Mouse (Mus musculus) myocyte (in vitro differentiated cells): ENCODE results near the gene Lypd5. TPM values are rescaled to one million over a fixed set of nuclear protein-coding genes. Genes with fewer than 3 reads are reported as not detected.
A peak's percentile ranks its signal among the peaks of the same experiment; 100 is the strongest.

Experiments
- H3K27me3 ChIP-seq: one replicate; pipeline ENCODE4 v1.6.1; 2011; ENCODE audit not compliant: control insufficient read depth, insufficient read depth, insufficient read length
- H3K36me3 ChIP-seq: one replicate; pipeline ENCODE4 v1.6.1; 2011; ENCODE audit not compliant: control insufficient read depth, insufficient read depth
- H3K4me2 ChIP-seq: one replicate; pipeline ENCODE4 v1.6.1; 2011; ENCODE audit warnings: low read depth, control low read depth
- H3K4me3 ChIP-seq: one replicate; pipeline ENCODE4 v1.5.1; 2011; ENCODE audit warnings: mild to moderate bottlenecking, control low read depth, moderate library complexity
- H3K79me2 ChIP-seq: one replicate; pipeline ENCODE4 v1.6.1; 2011; ENCODE audit not compliant: control insufficient read depth, insufficient read depth
- H3ac ChIP-seq: one replicate; pipeline ENCODE4 v1.6.1; 2011; ENCODE audit not compliant: control insufficient read depth, insufficient read length
- CEBPB ChIP-seq: IDR thresholded peaks from 2 replicates; pipeline ENCODE4 v1.6.1; 2011; ENCODE audit warnings: mild to moderate bottlenecking, moderate library complexity; ENCODE audit not compliant: poor library complexity, insufficient read depth, severe bottlenecking
- E2F4 ChIP-seq: IDR thresholded peaks from one replicate; pipeline ENCODE4 v1.6.1; 2011; ENCODE audit warnings: mild to moderate bottlenecking, control low read depth, moderate library complexity; ENCODE audit not compliant: insufficient read depth
- MAX ChIP-seq: IDR thresholded peaks from one replicate; pipeline ENCODE4 v1.6.1; 2011; ENCODE audit warnings: low read depth, mild to moderate bottlenecking, control low read depth
- MYOD1 ChIP-seq, 3 experiments: IDR thresholded peaks; one replicate each; pipeline ENCODE4 v1.6.1; 2011; ENCODE audit warnings: control low read depth in 2 of 3, low read depth in 2 of 3, mild to moderate bottlenecking in 2 of 3, moderate library complexity in 1 of 3; ENCODE audit not compliant: insufficient read length in 2 of 3, control insufficient read depth in 1 of 3
- MYOG ChIP-seq, 3 experiments: IDR thresholded peaks; one replicate each; pipeline ENCODE4 v1.6.1; 2011; ENCODE audit warnings: control low read depth in 2 of 3, low read depth in 2 of 3, mild to moderate bottlenecking in 2 of 3; ENCODE audit not compliant: insufficient read length in 2 of 3, control insufficient read depth in 1 of 3, insufficient read depth in 1 of 3
- POLR2A ChIP-seq: IDR thresholded peaks from one replicate; pipeline ENCODE4 v1.6.1; 2011; ENCODE audit warnings: low read depth, mild to moderate bottlenecking, control low read depth, moderate library complexity; ENCODE audit not compliant: insufficient read length
- POLR2AphosphoS2 ChIP-seq: IDR thresholded peaks from one replicate; pipeline ENCODE4 v1.6.1; 2011; ENCODE audit warnings: low read depth, control low read depth; ENCODE audit not compliant: insufficient read length
- REST ChIP-seq: IDR thresholded peaks from one replicate; pipeline ENCODE4 v1.6.1; 2011; ENCODE audit warnings: mild to moderate bottlenecking, control low read depth, moderate library complexity; ENCODE audit not compliant: insufficient read depth, insufficient read length
- SRF ChIP-seq: IDR thresholded peaks from one replicate; pipeline ENCODE4 v1.6.1; 2011; ENCODE audit warnings: low read depth; ENCODE audit not compliant: control insufficient read depth, insufficient read length
- TCF12 ChIP-seq: IDR thresholded peaks from one replicate; pipeline ENCODE4 v1.6.1; 2011; ENCODE audit warnings: mild to moderate bottlenecking, control low read depth; ENCODE audit not compliant: poor library complexity, insufficient read depth, severe bottlenecking
- TCF3 ChIP-seq: IDR thresholded peaks from one replicate; pipeline ENCODE4 v1.6.1; 2011; ENCODE audit warnings: low read depth, control low read depth; ENCODE audit not compliant: insufficient read length
- USF1 ChIP-seq: IDR thresholded peaks from one replicate; pipeline ENCODE4 v1.6.1; 2011; ENCODE audit warnings: low read depth, mild to moderate bottlenecking, control low read depth, moderate library complexity
- polyA plus RNA-seq: library from polyadenylated mRNA; unstranded; fragments of >200 nt; fragmentation: generic; extraction: Trizol; gene quantifications from one replicate; pipeline ENCODE4 v1.2.1, GENCODE M21; 2012; ENCODE audit warnings: missing spikeins

The Lypd5 gene
- polyA plus RNA-seq, 1 experiment = not detected

GRCm38 (mm10) chr7:24357899-24358298, 8.9 kb downstream of the Lypd5 start:
- Histone ChIP-seq H3K27me3 (peaks cover 31% of the 10 kb centered on the region), H3K4me2 (no peak overlapping the region), H3K79me2 (no peaks in the 10 kb centered on the region), H3K4me3 (no peak overlapping the region), H3K36me3 (no peaks in the 10 kb centered on the region), H3ac (no peak overlapping the region)
- TF ChIP-seq USF1 (no peak), REST (no peak), TCF3 (no peak), E2F4 (no peak), MAX (no peak), MYOD1 (IDR thresholded peaks at IDR 0.05; ENCODE audit: control insufficient read depth in 1 of 3, insufficient read length in 2 of 3, low read depth in 2 of 3) (no peak), POLR2AphosphoS2 (no peak), TCF12 (no peak), SRF (no peak), CEBPB (no peak), POLR2A (no peak), MYOG (IDR thresholded peaks at IDR 0.05; ENCODE audit: control insufficient read depth in 1 of 3, insufficient read depth in 1 of 3, insufficient read length in 2 of 3, low read depth in 2 of 3) (no peak)

DNA sequence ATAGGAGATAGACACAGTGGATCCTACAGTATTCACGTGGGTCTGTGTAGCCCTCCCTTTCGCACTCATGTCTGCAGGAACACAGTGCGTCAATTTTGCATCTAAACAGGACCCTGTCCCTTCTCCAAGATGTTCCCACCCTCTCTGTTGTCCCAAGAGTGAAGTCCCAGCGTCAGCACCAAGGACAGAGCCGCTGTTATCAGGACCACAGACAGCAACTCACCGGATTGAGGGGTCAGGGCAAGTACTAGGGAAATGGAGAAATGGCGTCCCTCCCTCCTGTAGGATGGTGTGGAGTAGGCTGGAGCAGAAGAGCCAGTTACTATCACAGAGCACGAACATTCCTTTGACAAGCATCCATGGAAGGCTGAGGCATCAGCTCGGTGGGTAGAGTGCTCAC, 10.3 kb downstream of the Lypd5 start:
- H3ac ChIP-seq = no peak overlapping the region
- H3K79me2 ChIP-seq = no peaks in the 10 kb centered on the region
- TF ChIP-seq MYOG (IDR thresholded peaks at IDR 0.05; ENCODE audit: control insufficient read depth in 1 of 3, insufficient read depth in 1 of 3, insufficient read length in 2 of 3, low read depth in 2 of 3) (no peak), REST (peak; percentile 91)
- H3K4me2 ChIP-seq = no peak overlapping the region
- no peak overlapping the region for H3K4me3 ChIP-seq
- H3K27me3 ChIP-seq = peaks cover 17% of the 10 kb centered on the region
- H3K36me3 ChIP-seq = no peaks in the 10 kb centered on the region

DNA sequence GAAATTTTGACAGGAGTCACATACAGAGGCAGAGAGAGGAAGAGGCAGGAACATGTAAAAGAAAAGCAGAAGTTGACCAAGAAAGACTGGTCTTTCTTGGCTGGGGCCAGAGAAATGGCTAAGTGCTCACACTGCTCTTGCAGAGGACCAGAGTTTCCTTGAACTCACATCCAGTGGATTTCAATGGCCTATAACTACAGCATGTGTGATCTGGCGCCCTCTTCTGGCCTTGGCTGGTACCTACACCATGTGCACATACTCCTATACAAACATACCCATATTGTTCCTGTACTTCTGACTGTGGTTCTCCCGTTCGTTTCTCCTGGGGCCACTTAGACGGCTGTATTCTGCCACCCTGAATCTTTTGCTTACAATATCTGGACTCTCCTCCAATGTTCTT, 12.0 kb downstream of the Lypd5 start:
- no peak for TF ChIP-seq TCF12
- TF ChIP-seq CEBPB = no peak
- TF ChIP-seq SRF = no peak
- no peak for TF ChIP-seq MAX
- TF ChIP-seq MYOD1 (IDR thresholded peaks at IDR 0.05; ENCODE audit: control insufficient read depth in 1 of 3, insufficient read length in 2 of 3, low read depth in 2 of 3) = no peak
- TF ChIP-seq E2F4 = no peak
- TF ChIP-seq TCF3 = no peak
- TF ChIP-seq REST = no peak
- no peak for TF ChIP-seq MYOG (IDR thresholded peaks at IDR 0.05; ENCODE audit: control insufficient read depth in 1 of 3, insufficient read depth in 1 of 3, insufficient read length in 2 of 3, low read depth in 2 of 3)
- no peak for TF ChIP-seq POLR2AphosphoS2
- no peak for TF ChIP-seq USF1
- no peak for TF ChIP-seq POLR2A
- H3ac ChIP-seq = no peak overlapping the region
- peaks cover 2% of the 10 kb centered on the region for H3K27me3 ChIP-seq
- no peak overlapping the region for H3K4me2 ChIP-seq
- no peak overlapping the region for H3K4me3 ChIP-seq
- H3K36me3 ChIP-seq = no peaks in the 10 kb centered on the region
- no peaks in the 10 kb centered on the region for H3K79me2 ChIP-seq

GRCm38 (mm10) chr7:24363228-24363627, 14.2 kb downstream of the Lypd5 start:
- no peak overlapping the region for H3ac ChIP-seq
- no peak overlapping the region for H3K4me3 ChIP-seq

GRCm38 (mm10) chr7:24364827-24365226, 15.8 kb downstream of the Lypd5 start:
- no peak overlapping the region for H3ac ChIP-seq
- no peaks in the 10 kb centered on the region for H3K27me3 ChIP-seq
- H3K36me3 ChIP-seq = no peaks in the 10 kb centered on the region
- peak overlapping the region; percentile 5 for H3K4me3 ChIP-seq
- peak overlapping the region; percentile 40 for H3K4me2 ChIP-seq
- H3K79me2 ChIP-seq = no peaks in the 10 kb centered on the region
- TF ChIP-seq TCF12 (no peak), SRF (no peak), MYOG (IDR thresholded peaks at IDR 0.05; ENCODE audit: control insufficient read depth in 1 of 3, insufficient read depth in 1 of 3, insufficient read length in 2 of 3, low read depth in 2 of 3) (no peak), MAX (no peak), POLR2A (peak; percentile 54), MYOD1 (IDR thresholded peaks at IDR 0.05; ENCODE audit: control insufficient read depth in 1 of 3, insufficient read length in 2 of 3, low read depth in 2 of 3) (no peak), USF1 (no peak), E2F4 (no peak), POLR2AphosphoS2 (peak; percentile 18), REST (no peak), CEBPB (no peak), TCF3 (no peak)

More at GRCm38 (mm10) chr7:24363228-24363627, 14.2 kb downstream of the Lypd5 start:
- Histone ChIP-seq H3K36me3 (no peaks in the 10 kb centered on the region), H3K27me3 (no peaks in the 10 kb centered on the region), H3K4me2 (peak overlapping the region; percentile 12), H3K79me2 (no peaks in the 10 kb centered on the region)
- TF ChIP-seq TCF12 = no peak
- no peak for TF ChIP-seq SRF
- TF ChIP-seq E2F4 = no peak
- no peak for TF ChIP-seq CEBPB
- TF ChIP-seq POLR2AphosphoS2 = no peak
- no peak for TF ChIP-seq REST
- TF ChIP-seq MYOD1 (IDR thresholded peaks at IDR 0.05; ENCODE audit: control insufficient read depth in 1 of 3, insufficient read length in 2 of 3, low read depth in 2 of 3) = no peak
- no peak for TF ChIP-seq TCF3
- no peak for TF ChIP-seq MYOG (IDR thresholded peaks at IDR 0.05; ENCODE audit: control insufficient read depth in 1 of 3, insufficient read depth in 1 of 3, insufficient read length in 2 of 3, low read depth in 2 of 3)
- no peak for TF ChIP-seq USF1
- no peak for TF ChIP-seq MAX
- TF ChIP-seq POLR2A = no peak
